Mouse (Mus musculus) ES-Bruce4 (cell line): ENCODE measurements around the gene Nkiras2. TPM values are rescaled to one million over a fixed set of nuclear protein-coding genes. Genes with fewer than 3 reads are reported as not detected.

Experiments used
- H3K27ac ChIP-seq: 2 replicates; pipeline ENCODE4 v1.5.1; 2012; ENCODE audit warnings: low read length, inconsistent platforms; ENCODE audit not compliant: insufficient read depth
- H3K27me3 ChIP-seq: 2 replicates; pipeline ENCODE4 v1.6.1; 2012; ENCODE audit warnings: mild to moderate bottlenecking, low read length, inconsistent platforms; ENCODE audit not compliant: control insufficient read depth, poor library complexity, insufficient read depth, severe bottlenecking
- H3K36me3 ChIP-seq: 2 replicates; pipeline ENCODE4 v1.6.1; 2012; ENCODE audit warnings: inconsistent platforms, mild to moderate bottlenecking, low read length, moderate library complexity; ENCODE audit not compliant: control insufficient read depth, poor library complexity, insufficient read depth, severe bottlenecking
- H3K4me1 ChIP-seq: one replicate; pipeline ENCODE4 v1.8.1; 2011; ENCODE audit warnings: low read length; ENCODE audit not compliant: control insufficient read depth, insufficient read depth
- H3K4me3 ChIP-seq: 2 replicates; pipeline ENCODE4 v1.5.1; 2011; ENCODE audit warnings: low read depth, mild to moderate bottlenecking, low read length
- H3K9ac ChIP-seq: 2 replicates; pipeline ENCODE4 v1.6.1; 2012; ENCODE audit warnings: low read depth, mild to moderate bottlenecking, inconsistent platforms; ENCODE audit not compliant: poor library complexity, severe bottlenecking
- H3K9me3 ChIP-seq: replicated peaks from 2 replicates; pipeline ENCODE4 v1.6.1; 2012; ENCODE audit warnings: mild to moderate bottlenecking, low read length, inconsistent platforms; ENCODE audit not compliant: control insufficient read depth, poor library complexity, insufficient read depth, severe bottlenecking
- CTCF ChIP-seq: IDR thresholded peaks from one replicate; pipeline ENCODE4 v1.8.1; 2011; ENCODE audit warnings: low read depth, low read length
- EP300 ChIP-seq: IDR thresholded peaks from 2 replicates; pipeline ENCODE4 v1.6.1; 2011; ENCODE audit warnings: low read depth, low read length; ENCODE audit not compliant: insufficient read depth
- POLR2A ChIP-seq: IDR thresholded peaks from one replicate; pipeline ENCODE4 v1.8.1; 2011; ENCODE audit warnings: low read length; ENCODE audit not compliant: insufficient read depth
- polyA plus RNA-seq: library from polyadenylated mRNA; stranded (reverse); fragments of >200 nt; gene quantifications from 2 replicates; pipeline ENCODE4 v1.2.4, GENCODE M21; 2011; ENCODE audit warnings: low read depth; ENCODE audit not compliant: missing spikeins, insufficient read depth, insufficient read length

Nkiras2 gene
- polyA plus RNA-seq, 1 experiment = 29.1 TPM

GRCm38 (mm10) chr11:100603155-100603554 lies 15.9 kb upstream of the Nkiras2 start:
- Histone ChIP-seq H3K4me1 (peaks cover 2% of the 10 kb centered on the region), H3K9ac (no peak overlapping the region), H3K36me3 (peaks cover 53% of the 10 kb centered on the region), H3K27ac (no peak overlapping the region), H3K9me3 (no peaks in the 10 kb centered on the region), H3K27me3 (no peaks in the 10 kb centered on the region), H3K4me3 (no peak overlapping the region)
- TF ChIP-seq POLR2A = no peak
- no peak for TF ChIP-seq EP300
- no peak for TF ChIP-seq CTCF

- H3K9ac ChIP-seq = no peak overlapping the region
- no peaks in the 10 kb centered on the region for H3K27me3 ChIP-seq
- no peak overlapping the region for H3K27ac ChIP-seq
- peaks cover 49% of the 10 kb centered on the region for H3K36me3 ChIP-seq
- TF ChIP-seq CTCF (no peak), EP300 (no peak), POLR2A (no peak)
- H3K4me1 ChIP-seq = peaks cover 2% of the 10 kb centered on the region
- H3K9me3 ChIP-seq = no peaks in the 10 kb centered on the region
- H3K4me3 ChIP-seq = no peak overlapping the region
Measured at GRCm38 (mm10) chr11:100603813-100604212, 15.2 kb upstream of the Nkiras2 start.

GRCm38 (mm10) chr11:100604321-100605005 lies 14.6 kb upstream of the Nkiras2 start:
- Histone ChIP-seq H3K9ac (no peak overlapping the region), H3K27ac (no peak overlapping the region), H3K4me1 (peaks cover 2% of the 10 kb centered on the region), H3K9me3 (no peaks in the 10 kb centered on the region), H3K4me3 (no peak overlapping the region), H3K27me3 (no peaks in the 10 kb centered on the region), H3K36me3 (peaks cover 45% of the 10 kb centered on the region)
- TF ChIP-seq POLR2A (no peak), CTCF (no peak), EP300 (no peak)

- H3K4me3 ChIP-seq = no peak overlapping the region
- H3K27me3 ChIP-seq = no peaks in the 10 kb centered on the region
- H3K4me1 ChIP-seq = peaks cover 2% of the 10 kb centered on the region
- H3K27ac ChIP-seq = no peak overlapping the region
- no peaks in the 10 kb centered on the region for H3K9me3 ChIP-seq
- TF ChIP-seq EP300 (no peak), POLR2A (no peak), CTCF (no peak)
- H3K36me3 ChIP-seq = peaks cover 38% of the 10 kb centered on the region
- no peak overlapping the region for H3K9ac ChIP-seq
Measured at GRCm38 (mm10) chr11:100605451-100605850, 13.6 kb upstream of the Nkiras2 start.

- TF ChIP-seq EP300 (no peak), POLR2A (no peak), CTCF (no peak)
- H3K4me1 ChIP-seq = peaks cover 2% of the 10 kb centered on the region
Measured at GRCm38 (mm10) chr11:100607121-100607520, 11.9 kb upstream of the Nkiras2 start.

GRCm38 (mm10) chr11:100608796-100609195 lies 10.2 kb upstream of the Nkiras2 start:
- Histone ChIP-seq H3K27me3 (no peaks in the 10 kb centered on the region), H3K9ac (no peak overlapping the region), H3K27ac (no peak overlapping the region), H3K4me1 (peaks cover 2% of the 10 kb centered on the region), H3K9me3 (no peaks in the 10 kb centered on the region), H3K4me3 (no peak overlapping the region), H3K36me3 (peaks cover 21% of the 10 kb centered on the region)
- TF ChIP-seq POLR2A (no peak), CTCF (no peak), EP300 (no peak)

More at GRCm38 (mm10) chr11:100607121-100607520, 11.9 kb upstream of the Nkiras2 start:
- H3K27me3 ChIP-seq = no peaks in the 10 kb centered on the region
- H3K4me3 ChIP-seq = no peak overlapping the region
- no peaks in the 10 kb centered on the region for H3K9me3 ChIP-seq
- H3K36me3 ChIP-seq = peaks cover 26% of the 10 kb centered on the region
- no peak overlapping the region for H3K27ac ChIP-seq
- no peak overlapping the region for H3K9ac ChIP-seq
